Mouse (Mus musculus) c-Kit-positive CD71-positive TER-119-negative erythroid progenitor cells, embryonic 14.5 days (primary cell): ENCODE results near the gene Scmh1.

Experiments used
- DNase-seq: peaks from one replicate; pipeline ENCODE4 v3.0.0-alpha.2; 2013; ENCODE audit warnings: low read depth

The Scmh1 gene

DNA sequence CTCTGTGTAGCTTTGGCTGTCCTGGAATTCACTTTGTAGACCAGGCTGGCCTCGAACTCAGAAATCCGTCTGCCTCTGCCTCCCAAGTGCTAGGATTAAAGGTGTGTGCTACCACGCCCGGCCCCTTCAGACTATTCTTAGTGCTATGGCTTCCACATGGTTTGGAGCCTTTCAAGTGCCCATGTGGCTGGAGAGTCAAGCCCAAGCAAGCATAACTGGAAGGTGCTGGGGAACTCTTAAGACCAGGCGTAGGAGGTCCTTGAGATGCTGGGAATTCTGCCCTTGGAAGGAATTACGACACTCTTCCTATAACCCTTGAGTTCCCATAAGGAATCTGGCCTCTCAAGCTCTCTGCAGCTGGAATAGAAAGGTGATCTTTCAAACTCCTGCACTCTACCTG is 151.5 kb downstream of the Scmh1 start:
- no peak for DNase-seq

DNA sequence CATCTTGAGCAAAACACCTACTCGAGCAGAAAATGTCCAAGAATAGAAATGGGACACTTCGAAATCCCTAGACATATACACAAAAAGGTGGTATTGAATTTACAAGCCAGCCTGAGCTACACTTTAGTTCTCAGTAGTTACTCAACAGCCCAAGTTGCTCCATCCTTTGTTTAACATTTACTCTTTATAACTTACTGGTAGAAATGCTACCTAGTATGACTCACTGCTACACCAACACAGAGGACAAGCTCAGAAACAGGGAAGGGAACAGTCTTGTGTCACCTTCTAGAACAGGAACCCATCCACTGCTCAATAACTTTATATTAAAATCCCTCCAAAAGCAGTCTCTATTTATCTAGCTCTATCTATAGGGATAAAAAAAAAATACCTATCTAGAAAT is 160.6 kb downstream of the Scmh1 start:
- DNase-seq: no peak

DNA sequence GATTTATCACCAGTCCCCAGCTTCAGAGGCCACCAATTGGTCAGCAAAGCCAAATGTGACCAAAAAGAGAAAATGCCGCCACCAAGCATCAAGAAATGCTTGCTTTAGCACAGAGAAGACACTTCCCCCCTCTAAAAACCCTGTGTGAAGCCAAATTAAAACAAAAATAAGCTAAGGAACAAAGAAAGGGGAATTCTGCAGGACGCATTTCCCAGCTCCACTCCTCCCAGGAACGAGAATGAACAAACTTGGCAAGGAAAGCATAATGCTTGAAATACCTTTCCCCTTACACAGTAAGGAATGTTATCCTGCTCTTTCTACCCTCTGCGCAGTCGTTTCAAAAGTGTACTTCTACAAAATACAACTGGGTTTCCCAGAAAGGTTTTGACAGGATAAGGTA is 162.9 kb downstream of the Scmh1 start:
- no peak for DNase-seq

DNA sequence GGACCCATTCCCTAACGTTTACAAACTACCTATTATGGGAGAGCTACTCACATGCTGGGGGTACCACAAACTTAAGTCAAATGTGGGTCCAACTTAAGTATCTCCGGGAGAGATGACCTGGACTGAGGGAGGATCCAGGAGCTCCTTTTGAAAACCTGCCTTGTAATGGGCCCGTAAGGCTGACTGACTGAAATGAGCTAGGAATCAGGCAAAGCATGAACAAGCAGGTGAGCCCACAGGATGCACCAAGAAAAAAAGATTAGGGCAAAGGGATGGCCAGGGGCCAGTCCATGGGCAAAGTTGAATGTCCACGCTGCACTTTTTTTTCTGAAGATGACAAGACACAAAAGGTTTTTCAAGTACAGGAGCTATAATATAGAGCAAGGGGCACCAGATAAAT is 163.9 kb downstream of the Scmh1 start:
- peak; percentile 16 for DNase-seq

DNA sequence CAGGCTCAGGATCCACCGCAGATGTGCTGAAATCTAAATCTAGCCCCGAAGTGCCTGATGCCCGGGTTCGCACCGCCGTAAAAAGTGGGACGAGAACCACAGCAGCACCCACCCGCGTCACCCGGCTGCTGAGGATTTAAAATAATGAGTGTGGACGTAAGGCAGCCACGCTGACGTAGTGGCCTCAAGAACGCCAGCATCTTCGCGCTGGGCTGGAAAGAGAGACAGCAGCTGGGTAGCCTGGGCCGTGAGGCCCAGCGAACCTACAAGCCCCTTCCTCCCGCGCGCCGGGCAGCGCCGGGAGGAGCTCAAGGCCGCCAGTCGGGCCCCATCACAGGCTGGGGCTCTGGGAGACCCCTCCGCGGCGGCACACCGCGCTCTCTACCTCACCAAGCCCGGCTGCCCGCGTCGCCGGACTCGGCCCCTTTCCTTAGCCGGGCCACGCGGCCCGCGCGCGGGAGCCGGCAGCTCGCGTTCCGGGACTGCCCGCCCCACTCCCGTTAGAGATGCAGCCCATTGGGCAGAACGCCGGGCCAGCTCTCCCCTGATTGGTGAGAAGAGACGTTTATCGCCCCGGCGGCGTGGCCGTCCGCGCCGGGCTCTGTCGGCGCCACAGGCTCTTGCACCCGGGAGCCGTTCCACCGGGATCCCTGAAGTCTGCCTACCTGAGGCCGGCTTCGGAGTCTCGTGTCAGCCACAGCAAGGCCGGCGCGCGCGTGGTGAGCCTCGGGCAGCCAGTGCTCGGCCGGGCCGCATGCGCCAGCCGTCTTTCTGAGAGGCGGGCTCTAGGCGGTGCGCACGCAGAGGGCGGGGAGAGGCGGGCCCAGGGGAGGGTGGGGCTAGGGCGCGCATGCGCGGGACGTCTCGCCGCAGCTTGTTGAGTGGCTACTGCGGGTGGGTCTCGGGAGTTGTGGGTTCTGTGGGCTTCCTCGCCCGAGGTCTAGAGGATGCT is 164.7 kb downstream of the Scmh1 start, which contains the start of gene Ctps:
Ctps (minus strand) TSS at position 791 of the 952 bp plus-strand sequence.
- peak; percentile 83 for DNase-seq

DNA sequence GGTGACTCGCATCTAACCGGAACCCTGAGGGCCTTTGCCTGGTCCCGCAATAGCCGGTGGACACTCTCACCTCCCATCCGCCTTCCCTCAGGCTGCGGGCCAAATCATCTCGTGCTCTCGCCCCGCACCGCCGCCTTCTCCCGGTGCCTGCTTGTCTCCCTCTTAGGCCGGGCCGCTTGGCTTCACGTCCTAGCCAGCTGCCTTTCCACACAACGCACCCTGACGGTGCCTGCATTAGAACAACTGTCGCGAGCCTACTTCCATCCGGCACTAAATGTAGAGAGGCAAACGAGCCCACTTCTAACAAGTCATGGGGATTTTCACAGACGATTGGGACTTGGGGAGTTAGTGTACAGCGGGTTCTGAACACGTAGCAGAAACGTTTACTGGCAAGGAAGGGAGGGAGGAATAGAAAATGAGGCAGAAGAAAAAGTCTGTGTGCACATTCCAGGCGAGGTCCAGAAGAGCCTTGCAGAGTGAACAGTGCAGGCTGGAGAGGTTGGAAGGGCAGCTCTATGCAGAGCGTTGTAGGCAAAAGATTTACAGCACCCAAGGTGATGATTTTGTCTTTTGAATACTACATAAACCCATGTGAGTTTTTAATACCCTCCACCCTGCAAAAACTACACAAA is 165.5 kb downstream of the Scmh1 start:
- DNase-seq: no peak

DNA sequence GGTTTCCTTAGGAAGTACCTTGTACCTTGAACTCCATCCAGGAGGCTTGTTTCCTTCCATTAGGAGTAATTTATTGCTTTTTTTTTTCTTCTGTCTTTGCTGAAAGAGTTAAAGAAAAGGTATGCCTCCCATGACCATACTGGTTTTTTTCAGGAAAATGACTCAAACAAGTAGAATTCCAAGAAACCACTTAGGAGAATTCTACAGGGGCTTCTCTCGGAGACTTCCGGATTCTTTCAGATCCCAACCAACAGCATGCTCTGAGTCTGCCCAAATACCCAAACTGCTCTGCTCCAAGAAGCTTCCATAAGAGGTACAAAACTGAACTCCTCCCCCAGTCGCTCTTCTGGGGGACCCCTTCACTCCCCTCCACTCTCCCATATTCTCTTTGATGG is 166.0 kb downstream of the Scmh1 start:
- DNase-seq: no peak

DNA sequence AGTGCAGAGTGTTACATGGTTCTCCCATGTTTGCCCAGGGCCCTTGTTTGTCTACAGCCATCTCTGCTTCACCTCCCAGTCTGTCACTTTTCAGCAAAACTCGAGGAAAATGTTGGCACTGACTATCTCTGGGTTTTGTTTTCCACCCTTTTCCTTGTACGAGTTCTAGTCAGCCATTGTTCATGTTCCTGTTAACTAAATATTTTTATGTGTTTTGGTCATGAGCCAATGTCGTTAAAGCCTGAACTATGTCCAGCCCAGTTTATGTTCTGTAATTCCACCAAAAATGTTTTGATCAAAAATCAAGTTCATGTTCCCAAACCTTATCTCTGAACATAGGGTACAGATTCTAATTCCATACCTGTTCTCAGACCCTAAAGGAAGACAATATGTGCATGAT is 166.6 kb downstream of the Scmh1 start:
- DNase-seq: no peak
